Mouse (Mus musculus) spleen, postnatal 14 days (tissue): Measurements from ENCODE around the gene Emilin2.

ENCODE experiments used
- DNase-seq, 2 experiments: peaks; one replicate each; pipeline ENCODE4 v3.0.0; 2021 to 2022; ENCODE audit warnings: low spot score in 2 of 2

Gene Emilin2

DNA sequence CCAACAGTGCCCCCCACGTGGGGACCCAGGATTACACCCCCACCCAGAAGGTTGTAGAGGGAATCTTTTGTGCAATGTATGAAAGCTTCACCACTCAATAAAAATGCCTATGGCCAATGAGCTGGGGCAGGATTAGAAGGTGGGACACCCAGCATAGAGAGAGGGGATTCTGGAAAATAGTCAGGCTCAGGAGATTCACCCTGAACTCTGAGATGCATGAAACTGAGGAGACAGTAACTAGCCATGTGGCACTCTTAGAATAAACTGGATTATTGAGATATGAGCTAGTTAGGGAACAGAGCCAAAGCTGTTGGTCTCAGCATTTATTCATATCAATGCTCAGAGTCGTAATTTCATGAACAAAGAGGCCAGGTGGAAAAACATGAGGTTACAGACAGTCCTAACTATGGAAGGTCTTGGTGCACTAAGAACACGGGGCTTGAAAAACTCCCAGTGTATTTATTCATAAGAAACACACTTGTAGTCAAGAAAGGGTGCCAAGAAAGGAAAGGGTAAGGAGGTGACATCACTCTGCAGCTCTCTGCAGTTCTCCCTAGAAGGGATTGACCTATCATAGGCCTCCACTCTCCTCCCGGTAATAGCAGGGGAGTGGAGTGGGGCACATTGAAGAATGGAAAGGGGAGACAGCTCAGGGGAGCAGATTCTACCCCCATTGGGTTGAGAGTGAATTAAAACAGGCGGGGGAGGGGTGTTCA, 46.3 kb downstream of the Emilin2 start:
- DNase-seq: no peak

- no peak for DNase-seq
Observed at GRCm38 (mm10) chr17:71264739-71265138, 47.0 kb downstream of the Emilin2 start.

GRCm38 (mm10) chr17:71263136-71263535, 48.6 kb downstream of the Emilin2 start:
- no peak for DNase-seq

DNA sequence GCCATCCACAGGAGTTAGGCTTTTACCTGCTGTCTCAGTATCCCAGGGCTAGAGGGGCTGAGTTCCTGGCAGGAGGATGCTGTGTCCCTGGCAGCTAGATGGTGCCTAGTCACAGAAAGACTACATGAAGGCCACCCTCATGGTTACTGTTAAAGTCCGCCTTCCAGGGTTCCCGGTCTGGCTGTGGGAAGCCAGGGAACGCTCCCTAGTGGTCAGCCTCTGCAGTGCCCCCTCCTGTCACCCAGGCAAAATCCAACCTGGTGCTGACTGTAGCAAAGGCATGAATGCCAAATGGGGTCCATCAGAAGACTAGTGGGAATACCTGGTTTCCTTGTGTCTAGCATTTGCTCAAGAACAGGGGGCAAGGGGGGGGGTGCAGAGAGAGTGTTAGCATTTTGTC, 51.1 kb downstream of the Emilin2 start:
- DNase-seq: no peak

GRCm38 (mm10) chr17:71259727-71260126, 52.1 kb downstream of the Emilin2 start:
- peak; percentile 52 to 62 for DNase-seq

DNA sequence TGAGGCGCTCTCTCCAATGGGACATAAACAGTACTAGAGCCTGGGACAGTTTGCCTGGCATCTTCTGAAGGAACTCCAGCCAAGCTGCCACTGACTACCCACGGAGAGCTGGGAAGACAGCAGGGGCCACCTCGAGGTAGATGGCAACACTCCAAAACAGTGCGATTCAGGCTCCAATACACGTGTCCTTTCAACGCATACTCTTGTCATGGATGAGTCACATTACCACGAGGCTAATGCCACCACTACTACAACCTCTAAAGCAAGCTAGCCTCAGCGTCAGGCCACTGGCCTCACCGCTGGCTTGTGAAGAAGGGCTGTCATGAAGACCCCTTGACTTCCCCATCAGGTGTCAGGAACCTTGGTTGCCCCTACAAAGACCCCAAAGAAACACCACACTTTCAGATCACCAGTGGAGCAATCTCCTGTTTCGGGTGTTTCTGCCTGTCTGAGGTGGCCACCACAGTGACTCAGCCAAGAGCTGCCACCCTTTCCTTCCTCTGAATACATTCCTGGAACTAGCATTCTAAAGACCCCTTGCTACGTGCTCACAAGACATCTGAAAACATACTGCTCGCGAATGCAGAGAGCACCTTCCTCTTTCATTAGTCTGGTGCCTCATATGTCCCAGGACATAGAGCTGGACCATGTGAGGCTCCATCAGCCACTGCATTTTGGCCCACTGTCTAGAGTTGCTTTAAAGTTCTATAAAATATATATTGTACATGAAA, 54.8 kb downstream of the Emilin2 start:
- no peak for DNase-seq

DNA sequence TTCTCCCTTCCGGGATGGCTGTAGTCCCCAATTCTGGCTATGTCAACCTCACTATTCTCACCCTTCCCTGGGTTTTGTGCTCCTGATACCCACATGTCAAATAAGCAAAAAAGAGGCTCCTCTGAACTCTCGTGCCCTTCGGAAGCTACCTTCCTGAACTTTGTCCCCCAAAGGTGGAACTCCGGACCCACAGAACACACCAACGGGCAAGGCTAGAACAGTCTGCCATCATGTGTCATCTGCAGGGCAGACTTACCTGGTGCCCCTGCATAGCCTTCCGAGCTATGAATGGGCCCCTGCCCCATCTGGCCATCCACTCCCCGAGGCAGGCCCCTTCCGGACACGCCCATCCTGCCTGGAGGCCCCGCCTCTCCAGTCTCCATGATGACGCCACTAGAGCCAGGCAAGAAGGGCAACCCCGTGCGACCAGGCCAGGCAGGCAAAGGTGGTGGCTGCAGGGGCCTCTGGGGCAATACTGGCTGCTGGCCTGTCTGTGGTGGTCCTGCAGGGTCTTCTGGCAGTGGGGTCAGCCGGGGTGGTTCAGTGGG, 55.6 kb downstream of the Emilin2 start:
- no peak for DNase-seq

- peak in 1 of 2 experiments; percentile 65 for DNase-seq
Observed at GRCm38 (mm10) chr17:71254736-71255135, 57.0 kb downstream of the Emilin2 start.

- DNase-seq: no peak
Observed at GRCm38 (mm10) chr17:71254106-71254505, 57.7 kb downstream of the Emilin2 start.

GRCm38 (mm10) chr17:71253391-71253790, 58.4 kb downstream of the Emilin2 start:
- no peak for DNase-seq

GRCm38 (mm10) chr17:71252101-71252500, 59.7 kb downstream of the Emilin2 start:
- DNase-seq: no peak

GRCm38 (mm10) chr17:71251601-71252001, 60.2 kb downstream of the Emilin2 start:
- no peak for DNase-seq

DNA sequence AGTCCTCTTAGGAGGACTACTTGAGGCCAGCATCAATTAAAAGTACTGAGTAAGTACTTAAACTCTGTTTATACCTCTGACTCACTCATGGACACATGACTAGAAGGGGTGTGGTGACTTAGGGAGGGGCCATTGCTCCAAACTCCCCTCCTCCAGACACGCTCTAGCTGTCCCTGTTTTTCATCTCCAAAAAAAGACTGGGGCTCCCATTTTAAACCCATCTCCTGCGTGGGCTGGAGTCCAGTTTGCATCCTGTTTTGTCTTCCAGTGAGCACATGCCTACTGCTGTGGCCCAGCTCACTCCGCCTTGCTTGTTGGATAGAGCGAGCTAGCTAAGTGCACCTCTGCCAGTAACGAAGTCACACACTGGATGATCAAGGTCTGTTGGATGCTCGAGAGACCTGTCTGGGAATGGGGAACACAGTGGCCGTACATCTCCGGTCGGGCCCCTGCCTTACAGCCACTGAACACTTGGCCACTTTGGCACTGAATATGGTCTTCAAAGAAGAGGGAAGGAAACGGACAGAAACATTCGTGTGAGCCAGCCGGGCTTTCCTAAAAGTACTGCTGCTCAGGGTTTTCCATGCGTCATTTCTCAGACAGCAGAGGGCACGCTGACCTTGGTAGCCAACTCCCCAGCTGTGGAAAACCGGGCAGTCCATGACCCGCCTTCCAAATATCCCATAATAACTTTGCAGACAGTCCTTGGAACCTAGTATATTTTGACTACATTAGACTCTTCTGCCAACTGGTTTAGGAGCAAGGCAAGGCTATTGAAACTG, 60.8 kb downstream of the Emilin2 start:
- no peak for DNase-seq

DNA sequence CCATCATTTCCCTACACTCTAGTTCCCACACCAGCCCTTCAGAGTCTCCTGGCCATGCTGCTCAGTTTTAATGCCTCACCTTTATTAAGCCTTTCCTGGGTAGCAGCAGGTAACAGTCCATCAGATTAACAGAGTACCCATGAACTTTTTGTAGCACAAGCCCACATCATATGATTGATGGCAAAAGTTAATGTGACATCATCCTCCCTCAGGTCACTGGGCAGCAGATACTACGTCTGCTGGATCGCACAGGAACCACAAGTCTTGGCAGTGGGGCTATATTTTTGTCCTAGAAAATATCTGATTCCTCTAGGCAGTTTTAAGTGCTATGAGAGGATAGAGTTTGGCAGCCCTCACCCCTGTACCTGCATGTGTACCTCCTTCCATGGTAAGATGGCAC, 61.7 kb downstream of the Emilin2 start:
- DNase-seq: no peak

- DNase-seq: no peak
Observed at GRCm38 (mm10) chr17:71248963-71249362, 62.8 kb downstream of the Emilin2 start.

DNA sequence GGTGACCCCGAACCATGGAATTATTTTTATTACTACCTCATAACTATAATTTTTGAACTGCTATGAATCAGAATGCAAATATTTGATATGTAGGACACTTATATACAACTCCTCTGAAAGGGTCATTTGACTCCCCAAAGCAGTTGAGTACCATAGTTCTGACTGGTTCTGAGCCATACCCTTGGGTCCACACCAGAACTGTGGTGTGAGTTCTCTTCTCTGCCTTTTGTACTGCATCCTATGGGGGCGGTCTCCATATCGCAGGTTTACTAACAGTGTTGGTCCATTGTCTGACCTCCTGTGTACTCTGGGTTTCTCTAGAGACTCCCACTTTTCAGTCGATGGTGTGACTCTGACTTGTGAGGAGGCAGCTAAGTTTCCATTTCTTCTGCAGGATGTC, 65.8 kb downstream of the Emilin2 start:
- no peak for DNase-seq

GRCm38 (mm10) chr17:71245133-71245532, 66.6 kb downstream of the Emilin2 start:
- no peak for DNase-seq

DNA sequence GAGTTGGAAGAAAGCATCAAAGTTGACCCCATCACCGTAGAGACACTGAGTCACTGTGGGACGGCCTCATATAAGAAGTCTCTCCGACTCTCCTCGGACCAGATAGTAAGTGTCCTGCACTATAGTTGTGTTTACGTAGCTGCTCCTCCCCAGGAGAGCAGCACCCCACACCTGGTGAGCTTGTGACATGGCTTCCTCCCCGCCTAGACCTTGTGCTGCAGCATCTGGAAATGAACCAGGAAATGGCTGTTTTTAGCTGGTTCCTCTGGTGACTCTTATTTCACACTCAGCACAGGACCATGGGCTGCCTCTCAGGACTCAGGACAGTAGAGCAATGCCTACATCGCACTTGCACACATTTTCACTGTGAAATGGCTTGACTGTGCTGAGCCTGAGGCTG, 69.1 kb downstream of the Emilin2 start:
- no peak for DNase-seq

DNA sequence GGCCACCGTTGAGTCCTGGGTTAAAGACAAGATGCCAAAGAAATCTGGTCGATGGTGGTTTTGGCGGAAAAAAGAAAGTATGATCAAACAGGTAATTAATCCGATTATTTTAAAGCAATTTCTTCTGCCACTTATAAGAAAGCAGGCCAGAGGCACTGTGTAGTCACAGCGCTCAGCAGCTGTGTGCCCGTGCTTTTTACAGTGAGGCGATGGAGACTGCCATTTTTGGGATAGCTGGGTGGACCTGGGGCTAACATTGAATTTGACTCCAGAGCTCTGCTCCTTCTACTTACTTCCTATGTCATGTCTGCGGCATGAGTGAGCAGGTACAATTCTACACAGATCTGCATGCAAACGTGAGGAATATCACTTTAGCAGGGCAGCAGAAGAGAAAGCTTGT, 71.0 kb downstream of the Emilin2 start:
- no peak for DNase-seq

- DNase-seq: no peak
Observed at GRCm38 (mm10) chr17:71238494-71238893, 73.3 kb downstream of the Emilin2 start.

DNA sequence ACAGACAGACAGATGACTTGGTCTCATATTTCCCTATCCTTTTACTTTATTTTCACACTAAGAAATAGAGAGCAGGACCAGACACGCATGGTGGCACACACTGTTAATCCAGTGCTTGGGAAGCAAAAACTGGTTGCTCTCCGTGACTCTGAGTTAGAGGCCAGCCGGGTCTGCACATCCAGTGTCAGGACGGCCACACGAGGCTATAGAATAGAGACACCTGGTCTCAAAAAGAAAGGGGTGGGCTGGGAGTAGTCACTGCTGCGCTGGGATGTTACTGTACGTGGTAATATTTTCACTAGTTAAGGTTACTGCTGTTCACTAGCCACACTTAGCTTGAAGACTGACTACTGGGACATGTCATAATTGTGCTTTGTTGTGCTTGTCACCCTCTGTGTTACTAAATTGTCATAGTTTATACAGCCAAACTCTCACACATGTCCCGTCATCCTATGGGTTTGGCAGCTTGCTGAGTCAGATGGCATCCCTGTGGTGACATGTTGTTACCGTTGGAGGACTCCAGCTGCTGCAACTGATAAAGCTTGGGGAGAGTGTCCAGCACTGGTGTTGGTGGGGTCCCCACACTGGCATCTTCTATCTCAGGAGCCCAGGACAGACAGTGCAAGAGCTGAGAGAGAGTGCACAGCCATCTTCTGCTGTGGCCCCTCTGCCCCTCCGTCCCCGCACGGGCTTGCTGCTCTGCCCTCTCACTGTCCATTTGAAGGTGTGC, 76.4 kb downstream of the Emilin2 start:
- peak; percentile 50 to 62 for DNase-seq
